Mouse (Mus musculus) right cerebral cortex, postnatal 10 days (tissue): ENCODE measurements around the gene Gm28778.
"Not testable (repeated sequence)": the region's sequence is repeated elsewhere in the genome, so short reads cannot be mapped to it uniquely, and the experiment has no call there.

Experiments used
- DNase-seq, 2 experiments: peaks; one replicate each; pipeline ENCODE4 v3.0.0; 2021; ENCODE audit warnings: low spot score in 2 of 2

Gene Gm28778

GRCm38 (mm10) chr1:53296581-53297383, at the start of gene Gm28778, which contains the start of the genes Pms1 and Ormdl1:
TSS of gene Gm28778 (plus strand) at chr1:53297111.
TSS of gene Pms1 (minus strand) at chr1:53297018.
TSS of gene Ormdl1 (plus strand) at chr1:53297095.
- DNase-seq = peak; percentile 95 to 96

- not testable (repeated sequence) for DNase-seq
Measured at GRCm38 (mm10) chr1:53264958-53265612, 31.8 kb upstream of the Gm28778 start.

DNA sequence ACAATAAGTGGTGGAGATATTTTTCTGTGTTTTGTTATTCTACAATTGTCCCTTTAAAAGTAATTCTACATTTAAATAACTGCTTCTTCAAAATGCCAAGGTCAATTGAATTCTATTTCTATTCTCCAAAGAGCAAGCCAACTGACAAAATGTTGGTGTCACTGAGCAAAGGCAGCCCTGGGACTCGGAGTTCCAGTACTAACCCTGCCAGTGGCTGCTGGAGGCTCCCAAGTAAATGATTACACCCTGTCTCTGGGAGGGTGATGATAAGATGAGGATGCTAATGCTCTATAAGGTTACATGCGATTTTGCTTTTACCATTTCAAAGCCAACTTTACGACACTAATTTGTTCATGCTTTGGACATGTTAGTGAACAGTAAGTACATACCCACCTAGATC, 27.0 kb upstream of the Gm28778 start:
- no peak for DNase-seq

- peak; percentile 47 to 57 for DNase-seq
Measured at GRCm38 (mm10) chr1:53272646-53273045, 24.3 kb upstream of the Gm28778 start.

GRCm38 (mm10) chr1:53291197-53291596, 5.7 kb upstream of the Gm28778 start:
- DNase-seq = no peak

DNA sequence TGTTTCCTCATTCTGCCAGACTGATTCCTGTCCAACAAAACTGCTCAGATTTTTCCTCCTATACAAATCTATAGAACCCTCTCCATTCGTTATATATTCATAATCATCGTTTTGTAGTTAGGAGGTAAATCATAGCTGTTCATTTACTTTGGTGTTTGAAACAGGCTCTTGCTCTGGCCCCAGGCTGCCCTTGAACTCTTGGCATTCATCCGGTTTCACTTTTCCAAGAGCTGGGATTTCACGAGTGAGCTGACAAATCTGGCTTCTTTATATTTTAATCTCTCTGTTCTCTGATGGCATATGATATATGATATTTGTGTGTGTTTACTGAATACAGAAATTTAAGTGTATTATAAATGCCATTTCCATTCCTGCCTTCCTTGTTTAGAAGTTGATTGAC, 3.6 kb downstream of the Gm28778 start:
- DNase-seq = no peak

DNA sequence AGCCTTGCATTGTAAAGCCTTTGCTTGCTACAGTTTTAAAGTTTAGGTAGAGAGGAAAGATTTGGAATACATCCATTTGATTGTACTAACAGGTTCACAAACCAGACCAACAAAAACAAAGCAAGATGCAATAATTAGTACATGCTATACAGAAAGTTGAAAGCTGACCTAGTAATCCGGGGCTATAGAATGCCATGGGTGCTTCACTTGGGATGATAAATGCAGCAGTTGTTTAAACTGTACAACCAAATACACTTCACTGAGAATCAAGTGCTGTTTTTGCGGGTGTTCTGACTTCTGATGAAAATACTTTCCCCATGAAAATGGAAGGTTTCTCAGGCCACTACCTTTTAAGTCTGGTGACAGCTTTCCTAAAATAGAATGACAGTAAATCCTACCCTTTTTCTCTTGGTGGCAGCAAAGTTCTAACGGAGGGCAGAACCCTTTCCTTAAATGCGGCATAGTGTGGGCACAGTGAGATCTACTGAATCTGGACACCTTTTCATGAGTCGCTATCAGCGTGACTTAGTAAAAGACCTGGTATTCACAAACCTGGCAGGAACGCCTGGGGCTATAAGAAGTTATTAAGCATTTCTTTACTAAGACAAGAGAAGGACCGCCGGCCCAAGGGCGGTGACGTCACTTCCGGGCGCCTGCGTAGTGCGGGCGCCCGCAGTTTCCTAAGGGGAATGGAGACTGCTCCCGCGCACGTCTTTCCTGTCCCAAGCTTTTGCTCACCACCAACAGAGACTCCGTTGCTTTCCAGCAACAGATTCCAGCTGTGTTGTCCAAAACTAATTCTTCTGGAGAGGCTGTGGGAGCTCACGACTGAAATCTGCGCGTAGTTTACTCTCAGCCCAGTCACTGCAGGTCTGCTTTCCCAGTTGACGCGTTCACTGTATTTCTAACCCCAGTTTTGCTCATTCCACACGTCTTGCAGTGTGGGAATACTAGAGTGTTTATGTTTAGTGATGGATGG, 16.4 kb downstream of the Gm28778 start, which contains the start of gene Osgepl1:
TSS of gene Osgepl1 (plus strand) at position 636 of the 979 bp plus-strand sequence.
- DNase-seq = peak; percentile 91

DNA sequence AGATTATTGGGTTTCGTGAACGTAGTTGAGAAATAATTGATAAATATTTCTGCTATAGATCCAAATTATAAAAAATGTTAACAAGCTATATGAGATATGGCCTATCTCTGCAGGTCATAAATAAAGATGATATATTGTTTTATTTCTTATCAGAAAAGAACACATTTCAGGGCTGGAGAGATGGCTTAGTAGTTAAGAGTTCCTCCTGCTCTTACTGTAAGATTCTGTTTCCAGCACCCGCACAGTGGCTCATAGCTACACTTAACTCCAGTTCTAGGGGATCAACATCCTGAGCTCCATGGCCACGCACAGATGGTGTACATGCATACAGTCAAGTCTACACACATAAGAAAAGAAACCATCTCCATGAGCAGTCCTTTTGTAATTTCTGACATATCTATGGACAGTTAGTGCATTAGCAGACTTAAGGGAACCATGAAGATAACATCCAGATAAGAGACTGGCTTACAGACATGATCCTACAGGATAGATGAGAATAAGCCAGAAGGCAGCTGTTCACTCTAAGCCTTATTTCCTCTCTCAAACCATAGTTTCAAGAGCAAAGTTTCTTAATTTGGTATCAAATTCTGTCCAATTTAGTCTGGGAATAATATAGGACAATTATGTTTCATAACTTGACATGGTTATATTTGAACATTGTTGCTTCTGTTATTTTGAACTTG, 24.9 kb downstream of the Gm28778 start:
- no peak for DNase-seq

DNA sequence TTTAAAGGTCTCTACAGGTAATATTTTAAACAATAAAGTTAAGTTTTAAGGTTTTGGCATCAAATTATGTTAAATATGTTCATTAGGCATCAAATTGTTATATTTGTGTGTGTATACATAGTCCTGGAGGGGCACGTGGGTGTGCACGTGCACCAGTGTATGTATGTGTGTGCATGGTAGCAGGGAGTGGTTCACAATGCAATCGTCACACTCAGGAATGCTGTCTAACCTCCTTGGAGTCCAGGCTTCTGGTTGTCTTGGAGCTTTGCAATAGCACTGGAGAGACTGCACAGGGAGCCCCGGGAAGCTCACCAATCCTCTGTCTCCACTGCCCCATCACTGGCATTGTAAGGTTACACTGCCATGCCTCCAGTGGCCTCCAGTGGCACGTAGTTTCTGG, 26.3 kb downstream of the Gm28778 start:
- no peak for DNase-seq

DNA sequence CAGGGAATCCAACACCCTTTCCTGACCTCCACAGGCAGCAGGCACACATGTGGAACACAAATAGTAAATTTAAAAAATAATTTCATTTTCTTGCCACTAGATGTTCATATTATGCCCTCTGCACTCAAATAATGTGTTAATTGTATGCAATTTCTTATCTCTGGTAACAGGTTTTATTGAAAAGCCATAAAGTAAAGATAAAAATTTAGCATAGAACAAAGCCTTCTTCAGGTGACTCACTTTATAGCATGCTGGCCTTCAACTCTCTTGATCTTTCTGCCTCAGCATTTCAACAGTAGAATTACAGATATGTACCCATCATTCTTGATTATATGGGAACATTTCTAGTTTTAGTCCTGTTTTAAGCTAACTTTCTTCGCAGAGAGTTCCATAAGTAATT, 27.4 kb downstream of the Gm28778 start:
- no peak for DNase-seq

GRCm38 (mm10) chr1:53324827-53325494, 28.1 kb downstream of the Gm28778 start:
- no peak for DNase-seq

GRCm38 (mm10) chr1:53333527-53333926, 36.6 kb downstream of the Gm28778 start:
- not testable (repeated sequence) for DNase-seq

DNA sequence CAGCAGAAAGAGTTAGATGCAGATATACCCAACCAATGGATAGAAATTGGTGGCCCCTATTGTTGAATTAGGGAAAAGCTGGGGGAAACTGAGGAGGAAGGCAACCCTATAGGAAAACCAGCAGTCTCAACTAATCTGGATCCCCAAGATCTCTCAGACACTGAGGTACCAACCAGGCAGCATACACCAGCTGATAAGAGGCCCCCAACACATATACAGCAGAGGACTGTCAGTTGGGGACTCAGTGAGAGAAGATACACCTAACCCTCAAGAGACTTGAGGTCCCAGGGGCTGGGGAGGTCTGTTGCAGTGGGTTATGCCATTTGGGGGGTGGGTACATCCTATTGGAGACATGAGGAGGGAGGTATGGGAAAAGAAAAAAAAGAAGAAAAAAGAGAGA, 38.6 kb downstream of the Gm28778 start:
- DNase-seq = no peak

GRCm38 (mm10) chr1:53337403-53337802, 40.5 kb downstream of the Gm28778 start:
- not testable (repeated sequence) for DNase-seq

- no peak for DNase-seq
Measured at GRCm38 (mm10) chr1:53341071-53341470, 44.2 kb downstream of the Gm28778 start.

- DNase-seq = peak; percentile 98
Measured at GRCm38 (mm10) chr1:53352327-53353261, 55.7 kb downstream of the Gm28778 start, which contains the start of the genes Asdurf, Gm28551 and Asnsd1. TSS of gene Asdurf (minus strand) at chr1:53352619. TSS of gene Gm28551 (minus strand) at chr1:53352667. TSS of gene Asnsd1 (minus strand) at chr1:53352752.

DNA sequence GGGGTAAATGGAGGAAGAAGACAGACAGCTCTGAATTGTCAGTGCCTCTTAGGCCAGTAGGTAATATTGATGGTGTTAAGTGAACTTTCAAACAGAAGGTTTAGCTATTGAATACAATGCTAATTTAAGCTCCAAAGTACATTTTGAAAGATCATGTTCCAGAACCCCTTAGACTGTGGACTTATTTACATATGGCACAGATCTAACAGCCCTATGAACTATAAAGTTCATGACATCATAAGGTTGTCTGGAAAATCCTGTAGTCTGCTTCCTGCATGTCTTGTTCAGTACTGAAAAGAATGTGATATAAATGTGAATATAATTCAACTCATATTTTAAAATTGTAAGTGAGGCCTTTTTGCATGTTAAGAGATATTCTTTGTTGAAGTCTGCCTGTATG, 62.1 kb downstream of the Gm28778 start:
- no peak for DNase-seq
